In genomic region chr6:38636852-38637618, GRCm38 (mm10) we compare ENCODE assay signal across 8 mouse cellular contexts. TPM values are rescaled to one million over a fixed set of nuclear protein-coding genes. Genes with fewer than 3 reads are reported as not detected.
A peak's percentile ranks its signal among the peaks of the same experiment; 100 is the strongest.
DNase-seq lines count a peak whose midpoint lies in the region; ATAC-seq lines count a peak whose summit lies in the region.

Klrg2 (minus strand) TSS chr6:38637242.

- 3% methylated on average over 59 of the region's 60 CpGs for WGBS in forebrain, embryonic 11.5 days

- H3K9ac ChIP-seq in forebrain, embryonic 11.5 days (ENCODE audit: low read length), result peak within 1 kb of the TSS; percentile 44

- peaks cover 9% of the 10 kb centered on the region; the same call in 1 of the 2 replicates for H3K4me1 ChIP-seq in forebrain, embryonic 11.5 days (replicated peaks; ENCODE audit: control insufficient read depth, insufficient read depth, low read length)
- H3K4me1 ChIP-seq in megakaryocyte, embryonic 14.5 days, result peaks cover 44% of the 10 kb centered on the region

- no peak within 1 kb of the TSS for H3K27ac ChIP-seq in forebrain, embryonic 11.5 days (ENCODE audit: low read depth, low read length)

- intact Hi-C loops in heart, postnatal 14 days (cut with DNase I), result no loop called here

- H3K4me2 ChIP-seq in forebrain, embryonic 11.5 days (ENCODE audit: low read depth, low read length, severe bottlenecking), result peak within 1 kb of the TSS; percentile 96

- no peaks in the 10 kb centered on the region for H3K9me3 ChIP-seq in forebrain, embryonic 11.5 days (ENCODE audit: control insufficient read depth, low read length)
- H3K9me3 ChIP-seq in megakaryocyte, embryonic 14.5 days, result no peaks in the 10 kb centered on the region

- peak within 1 kb of the TSS; percentile 45 for H3K4me3 ChIP-seq in forebrain, embryonic 11.5 days (ENCODE audit: low read depth, low read length)
- peak within 1 kb of the TSS; percentile 92 for H3K4me3 ChIP-seq in megakaryocyte, embryonic 14.5 days (replicated peaks)

- ATAC-seq in forebrain, embryonic 11.5 days (replicated peaks; ENCODE audit: low FRiP score), result peak; percentile 81

- peaks cover 45% of the 10 kb centered on the region for H3K27me3 ChIP-seq in forebrain, embryonic 11.5 days (ENCODE audit: control insufficient read depth, insufficient read depth, low read length)
- H3K27me3 ChIP-seq in megakaryocyte, embryonic 14.5 days (replicated peaks), result peaks cover 94% of the 10 kb centered on the region

- peak; percentile 77 for DNase-seq in ES-CJ7 (ENCODE audit: low read depth, low spot score)
- DNase-seq in adrenal gland, postnatal 10 days, result peak; percentile 78
- DNase-seq in forebrain, embryonic 11.5 days (ENCODE audit: low spot score), result peak; percentile 74
- DNase-seq in heart, postnatal 14 days, result peak; percentile 66 to 67
- peak; percentile 72 to 83 for DNase-seq in kidney, postnatal 4 days
- peak; percentile 30 for DNase-seq in skeletal muscle tissue, adult 2 months (ENCODE audit: low read depth, low spot score)
- no peak for DNase-seq in adipocyte (ENCODE audit: low spot score)

- H3K36me3 ChIP-seq in forebrain, embryonic 11.5 days (ENCODE audit: control insufficient read depth, insufficient read depth, low read length), result no peaks in the 10 kb centered on the region
- H3K36me3 ChIP-seq in megakaryocyte, embryonic 14.5 days (replicated peaks; ENCODE audit: low read length), result no peaks in the 10 kb centered on the region

RNA-seq across cellular contexts. Expression of gene Klrg2, which starts in this region (rescaled TPM):
- total RNA-seq in adrenal gland, postnatal 10 days (2021), result under 1 TPM; 0.42 to 0.96 TPM
- 0.15 TPM in 1 of 2 replicates, not detected in the other for polyA plus RNA-seq in forebrain, embryonic 11.5 days (2014; fragmentation: Nextera tagmentation; extraction: Ambion mirVana)
- total RNA-seq in heart, postnatal 14 days (2021), result under 1 TPM; 0.24 to 0.32 TPM
- 0.96 TPM in 1 of 2 replicates, not detected in the other for polyA plus RNA-seq in megakaryocyte, embryonic 14.5 days (2012; ENCODE audit: insufficient read depth, low replicate concordance)

Comparison
In these comparisons a context has a peak if more than half of its experiments do, and no peak if none do; other contexts are left out.
1. Peak in DNase-seq in adrenal gland, postnatal 10 days; RNA of the gene not detected or under 1 TPM.
2. Peak in DNase-seq, ATAC-seq, H3K4me3 ChIP-seq, H3K9ac ChIP-seq and H3K4me2 ChIP-seq in forebrain, embryonic 11.5 days; RNA of the gene not detected or under 1 TPM.
3. Peak in DNase-seq in heart, postnatal 14 days; RNA of the gene not detected or under 1 TPM.